Mouse (Mus musculus) adrenal gland (tissue): ENCODE data around the gene Cacna1c.

Experiments
- intact Hi-C: fragments of 180-260 bp; cut with DNase I; formaldehyde crosslinking; loops from one replicate; pipeline ENCODE4 v1.15.1; 2025

Cacna1c gene

GRCm38 (mm10) chr6:118977443-118978271, 218.6 kb downstream of the Cacna1c start:
- intact Hi-C loops: no loop called here

DNA sequence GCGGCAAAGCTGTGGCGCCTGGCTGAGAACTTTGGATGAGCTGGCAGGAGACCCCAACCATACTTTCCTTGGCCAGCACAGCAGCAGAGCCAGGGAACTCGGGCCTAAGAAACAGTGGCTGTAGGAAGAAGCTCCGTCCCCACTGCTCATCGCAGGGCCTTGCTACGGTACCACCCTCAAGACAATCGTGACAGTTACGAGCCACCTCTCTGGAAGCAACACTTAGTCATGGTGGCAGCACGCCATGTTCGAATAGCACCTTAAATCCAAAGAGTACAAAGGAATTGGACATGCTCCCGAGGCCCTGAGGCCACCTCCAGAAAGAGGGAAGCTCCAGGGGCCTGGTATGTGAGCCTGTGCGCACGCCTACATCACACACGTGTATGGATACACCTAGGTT, 219.6 kb downstream of the Cacna1c start:
- intact Hi-C loops: no loop called here

- intact Hi-C loops: no loop called here
Measured at GRCm38 (mm10) chr6:118971844-118972531, 224.2 kb downstream of the Cacna1c start.

DNA sequence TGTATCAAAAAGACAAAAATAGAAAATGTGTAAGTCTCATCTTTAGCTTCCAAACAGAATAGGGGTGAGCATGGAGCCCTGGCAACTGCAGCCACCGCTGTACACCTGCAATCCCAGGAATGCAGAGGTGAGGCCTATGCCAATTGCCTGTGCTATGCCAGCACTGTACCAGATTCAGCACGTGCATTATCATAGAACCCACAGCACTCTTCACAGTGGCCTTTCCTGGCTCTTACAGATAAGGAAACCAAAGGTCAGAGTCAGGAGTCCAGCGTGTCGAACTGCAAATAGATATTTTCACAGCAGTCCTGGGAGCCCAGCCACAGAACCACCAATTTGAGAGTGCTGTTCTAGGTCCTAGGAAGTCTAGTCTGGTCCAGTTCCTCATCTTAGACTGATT, 227.4 kb downstream of the Cacna1c start:
- intact Hi-C loops: no loop called here

- intact Hi-C loops: no loop called here
Measured at GRCm38 (mm10) chr6:118966904-118967303, 229.3 kb downstream of the Cacna1c start.

DNA sequence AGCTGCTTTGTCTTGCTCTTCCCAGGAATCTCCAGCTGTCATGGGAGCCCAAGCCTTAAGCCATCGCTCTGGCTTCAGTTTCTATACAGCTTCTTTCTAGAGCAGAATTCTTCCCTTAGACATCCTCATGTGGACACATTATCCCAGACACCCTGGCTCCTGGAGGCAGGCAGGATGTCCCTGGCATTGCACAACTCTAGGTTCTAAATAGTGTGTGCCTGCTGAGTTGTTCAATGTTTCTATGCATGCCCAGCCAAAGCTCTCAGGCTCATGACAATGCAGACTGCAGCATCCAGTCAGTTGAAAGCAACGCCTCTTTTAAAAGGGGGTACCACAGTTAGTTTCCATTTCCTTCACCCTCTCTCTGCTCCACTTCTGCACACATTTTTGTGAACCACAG, 230.6 kb downstream of the Cacna1c start:
- intact Hi-C loops: no loop called here

- intact Hi-C loops: no loop called here
Measured at GRCm38 (mm10) chr6:118963806-118964205, 232.4 kb downstream of the Cacna1c start.

GRCm38 (mm10) chr6:118963283-118963682, 232.9 kb downstream of the Cacna1c start:
- intact Hi-C loops: no loop called here

DNA sequence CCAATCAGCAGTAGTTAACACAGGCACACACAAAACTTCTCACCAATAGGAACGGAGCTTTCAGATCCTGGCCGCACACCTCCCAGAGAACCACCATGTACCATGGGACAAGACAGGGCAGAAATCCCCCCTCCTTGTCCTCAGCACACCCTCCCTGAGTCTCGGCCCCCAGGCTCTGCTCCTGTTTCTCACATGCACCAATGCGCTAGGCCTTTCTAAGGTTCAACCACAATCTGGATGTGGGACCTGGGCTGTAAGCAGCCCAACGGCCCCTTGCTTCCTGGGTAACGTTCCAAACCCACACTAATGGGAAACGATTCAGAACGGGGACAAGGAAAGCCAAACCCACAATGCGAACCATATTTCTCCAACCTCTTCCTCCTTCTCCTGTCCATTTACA, 237.7 kb downstream of the Cacna1c start:
- intact Hi-C loops: no loop called here

DNA sequence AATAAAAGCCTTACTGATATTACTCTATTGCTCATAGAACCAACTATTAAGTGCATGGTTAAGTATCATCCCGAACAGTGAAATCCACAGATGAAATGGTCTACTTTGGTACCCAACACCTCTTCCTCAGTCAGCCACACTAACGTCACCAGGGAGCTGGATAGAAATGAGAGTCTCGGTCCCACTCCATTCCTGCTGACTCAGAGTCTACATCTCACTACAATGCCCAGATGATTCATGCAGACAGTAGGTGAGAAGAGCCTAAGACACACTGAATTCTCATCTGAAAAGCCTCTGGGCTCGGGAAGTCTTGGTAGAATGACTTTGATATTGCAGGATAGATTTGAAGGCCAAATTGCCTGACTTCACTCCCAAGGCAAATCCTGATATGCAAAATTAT, 240.0 kb downstream of the Cacna1c start:
- intact Hi-C loops: no loop called here

- intact Hi-C loops: no loop called here
Measured at GRCm38 (mm10) chr6:118955777-118956176, 240.4 kb downstream of the Cacna1c start.

GRCm38 (mm10) chr6:118954988-118955554, 241.1 kb downstream of the Cacna1c start:
- intact Hi-C loops: no loop called here

- intact Hi-C loops: no loop called here
Measured at GRCm38 (mm10) chr6:118952377-118952776, 243.8 kb downstream of the Cacna1c start.

DNA sequence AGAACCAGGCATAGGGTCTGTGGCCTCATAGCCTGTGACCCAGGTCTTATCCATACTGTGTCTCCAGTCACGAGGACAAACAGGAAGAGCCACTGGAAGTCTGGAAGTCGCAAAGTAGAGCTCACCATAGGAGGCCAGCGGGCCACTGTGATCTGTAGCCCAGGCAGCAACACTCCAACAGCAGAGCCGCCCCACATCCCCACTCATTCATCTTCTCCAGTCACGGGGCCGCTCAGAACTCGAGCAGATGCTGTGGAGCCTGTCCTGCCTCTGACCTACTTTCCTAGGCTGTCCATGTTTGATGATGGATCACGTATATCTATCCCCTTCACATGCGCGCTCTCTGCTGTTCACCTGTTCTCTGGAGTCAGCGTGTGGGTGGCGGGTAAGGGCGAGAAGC, 246.0 kb downstream of the Cacna1c start:
- intact Hi-C loops: no loop called here

GRCm38 (mm10) chr6:118947286-118947685, 248.9 kb downstream of the Cacna1c start:
- intact Hi-C loops: no loop called here

DNA sequence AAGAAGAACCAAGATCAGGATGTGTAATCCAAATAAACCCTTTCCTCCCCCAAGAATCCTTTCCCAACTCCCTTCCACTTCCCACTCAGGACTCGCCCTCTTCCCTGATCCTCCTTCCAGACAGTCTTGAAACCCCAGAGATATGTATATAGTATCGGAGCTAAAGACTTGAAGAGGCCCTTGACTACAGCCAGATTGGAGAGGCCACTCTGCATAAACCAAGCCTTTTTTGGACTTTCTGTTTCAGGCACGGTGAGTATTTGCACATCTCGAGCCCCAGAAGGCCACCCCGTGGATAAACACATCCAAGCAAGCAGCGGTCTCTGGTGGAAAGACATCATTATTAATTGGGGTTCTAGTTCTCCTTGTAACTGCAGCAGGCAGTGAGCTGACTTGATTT, 249.6 kb downstream of the Cacna1c start:
- intact Hi-C loops: no loop called here

GRCm38 (mm10) chr6:118944093-118944492, 252.1 kb downstream of the Cacna1c start:
- intact Hi-C loops: no loop called here

DNA sequence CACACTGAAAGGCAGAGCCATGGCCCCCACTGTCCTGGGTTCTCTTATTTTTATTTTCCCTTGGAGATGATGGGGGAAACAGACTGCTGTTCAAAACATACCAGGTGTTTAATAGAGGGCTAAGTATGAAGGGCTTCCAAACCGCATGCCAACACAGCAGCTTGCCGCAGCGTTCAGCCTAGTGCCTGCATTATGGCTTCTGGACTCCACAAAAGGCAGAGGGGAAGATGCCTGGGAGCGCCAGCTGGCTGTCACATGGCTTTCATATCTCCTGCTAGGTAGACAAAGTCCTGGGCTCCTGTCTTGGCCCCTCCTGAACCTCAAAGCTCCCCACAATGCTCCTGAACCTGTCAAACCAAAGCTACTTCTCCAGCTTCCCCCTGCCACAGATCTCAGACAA, 254.4 kb downstream of the Cacna1c start:
- intact Hi-C loops: no loop called here

- intact Hi-C loops: no loop called here
Measured at GRCm38 (mm10) chr6:118941036-118941435, 255.2 kb downstream of the Cacna1c start.

GRCm38 (mm10) chr6:118939626-118940025, 256.6 kb downstream of the Cacna1c start:
- intact Hi-C loops: no loop called here

GRCm38 (mm10) chr6:118938386-118939096, 257.7 kb downstream of the Cacna1c start:
- intact Hi-C loops: no loop called here

DNA sequence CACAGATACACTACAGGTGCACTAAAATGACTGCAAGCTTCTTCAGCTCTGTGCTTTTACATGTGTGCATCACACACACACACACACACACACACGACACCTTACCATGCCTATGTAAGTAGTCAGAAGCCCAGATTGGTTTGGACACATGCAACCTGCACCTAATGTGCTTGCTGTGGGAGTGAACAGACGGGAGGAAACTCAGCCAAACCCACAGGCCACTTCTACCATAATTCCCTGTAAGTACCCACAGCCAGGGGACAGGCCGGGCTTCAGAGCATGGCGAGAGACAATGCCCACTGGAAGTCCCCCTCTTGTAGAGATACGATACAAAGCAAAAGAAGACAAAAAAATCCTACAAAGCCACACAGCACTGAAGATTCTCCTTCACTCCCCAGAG, 258.7 kb downstream of the Cacna1c start:
- intact Hi-C loops: no loop called here
